Mouse (Mus musculus) heart, adult 11 months (tissue): ENCODE data around the gene Rufy3.

Experiments used
- DNase-seq: peaks from one replicate; pipeline ENCODE4 v3.0.0; 2022

Rufy3 gene

GRCm38 (mm10) chr5:88564501-88565147, at the start of gene Rufy3:
TSS of gene Rufy3 (plus strand) at chr5:88565040.
- DNase-seq: peak; percentile 99

GRCm38 (mm10) chr5:88519232-88519631, 45.6 kb upstream of the Rufy3 start:
- peak; percentile 18 for DNase-seq

- DNase-seq: peak; percentile 24
These were observed 37.2 kb upstream of the Rufy3 start, which contains the start of gene Jchain for GRCm38 (mm10) chr5:88527657-88528056. TSS of gene Jchain (minus strand) at chr5:88527891.

- DNase-seq: peak; percentile 64
These were observed 33.9 kb upstream of the Rufy3 start for GRCm38 (mm10) chr5:88530908-88531307.

- no peak for DNase-seq
These were observed 30.1 kb upstream of the Rufy3 start for GRCm38 (mm10) chr5:88534697-88535096.

GRCm38 (mm10) chr5:88540845-88541244, 24.0 kb upstream of the Rufy3 start:
- DNase-seq: no peak

- peak; percentile 76 for DNase-seq
These were observed 22.1 kb upstream of the Rufy3 start for GRCm38 (mm10) chr5:88542651-88543282.

- peak; percentile 31 for DNase-seq
These were observed 20.4 kb upstream of the Rufy3 start for GRCm38 (mm10) chr5:88544411-88544810.

GRCm38 (mm10) chr5:88545536-88545935, 19.3 kb upstream of the Rufy3 start:
- DNase-seq: peak; percentile 15

- no peak for DNase-seq
These were observed 11.4 kb upstream of the Rufy3 start for GRCm38 (mm10) chr5:88553271-88554085.

- DNase-seq: peak; percentile 99
These were observed 10.6 kb upstream of the Rufy3 start, which contains the start of gene Utp3 for GRCm38 (mm10) chr5:88554086-88554886. TSS of gene Utp3 (plus strand) at chr5:88554462.

- no peak for DNase-seq
These were observed 5.8 kb upstream of the Rufy3 start for GRCm38 (mm10) chr5:88558991-88559390.

- peak; percentile 70 for DNase-seq
These were observed 3.6 kb upstream of the Rufy3 start for GRCm38 (mm10) chr5:88561080-88561814.

- DNase-seq: peak; percentile 70
These were observed 1.7 kb upstream of the Rufy3 start for GRCm38 (mm10) chr5:88562863-88563780.

- DNase-seq: peak; percentile 98
These were observed 551 bp downstream of the Rufy3 start for GRCm38 (mm10) chr5:88565148-88566033.

- peak; percentile 81 for DNase-seq
These were observed 1.4 kb downstream of the Rufy3 start for GRCm38 (mm10) chr5:88566034-88566841.

GRCm38 (mm10) chr5:88569541-88569940, 4.7 kb downstream of the Rufy3 start:
- peak; percentile 28 for DNase-seq

- DNase-seq: no peak
These were observed 10.0 kb downstream of the Rufy3 start for GRCm38 (mm10) chr5:88574829-88575228.
